24 mouse cellular contexts compared by ENCODE assay signal in the genomic region with DNA sequence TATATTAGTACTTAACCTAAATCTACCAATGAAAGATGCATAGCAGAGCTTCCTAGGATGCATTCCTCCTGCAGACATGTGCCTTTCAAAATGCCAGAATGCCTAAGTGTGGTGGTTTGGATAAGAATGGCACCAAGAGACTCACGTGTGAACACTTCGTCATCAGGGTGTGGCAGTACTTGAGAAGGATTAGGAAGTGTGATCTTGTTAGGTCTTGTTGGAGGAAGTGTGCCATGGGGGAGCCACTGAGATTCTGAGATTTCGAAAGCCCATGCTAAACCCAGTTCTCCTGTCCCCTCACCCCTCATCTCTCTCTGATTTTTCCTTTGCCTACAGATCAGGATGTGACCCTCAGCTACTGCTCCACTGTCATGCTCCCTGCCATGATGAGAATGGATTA. TPM values are rescaled to one million over a fixed set of nuclear protein-coding genes. Genes with fewer than 3 reads are reported as not detected.
DNase-seq lines count a peak whose midpoint lies in the region; ATAC-seq and TF ChIP-seq lines count a peak whose summit lies in the region.
"Had no signal": no experiment of that assay in that cellular context is flagged by ENCODE, and none has a peak within 500 bp of the region (broad histone marks: within the 10 kb centered on the region; RNA-seq: fewer than 3 reads in every experiment).

No protein-coding gene starts in this region.

- no peaks in the 10 kb centered on the region for H3K9me3 ChIP-seq in forebrain, embryonic 12.5 days
- H3K9me3 ChIP-seq: forebrain, embryonic 10.5 days; hindbrain, embryonic 15.5 days; limb, embryonic 10.5 days; midbrain, embryonic 10.5 days had no signal

- H3K4me2 ChIP-seq in forebrain, embryonic 12.5 days: no peak overlapping the region
- H3K4me2 ChIP-seq: heart, embryonic 11.5 days; hindbrain, embryonic 15.5 days; liver, embryonic 11.5 days had no signal

- 87% methylated on average over 3 of the region's 3 CpGs for WGBS in forebrain, embryonic 12.5 days

- peak; percentile 76 for ATAC-seq in megakaryocyte, adult 5-6 weeks (ENCODE audit: poor library complexity, severe bottlenecking)
- no peak for ATAC-seq in forebrain, embryonic 12.5 days (ENCODE audit: low FRiP score)
- ATAC-seq: intestine, postnatal 0 days; liver, postnatal 0 days had no signal

- H3K9ac ChIP-seq in forebrain, embryonic 12.5 days: no peak overlapping the region
- H3K9ac ChIP-seq: hindbrain, embryonic 15.5 days; liver, postnatal 0 days had no signal

- H3K36me3 ChIP-seq in splenic B cell, adult 2 months (ENCODE audit: control insufficient read depth, insufficient read depth, low read length, poor library complexity, severe bottlenecking): no peaks in the 10 kb centered on the region
- peaks cover 53% of the 10 kb centered on the region for H3K36me3 ChIP-seq in forebrain, embryonic 12.5 days (replicated peaks)
- H3K36me3 ChIP-seq: hindbrain, embryonic 15.5 days had no signal

- H3K27ac ChIP-seq in gastrocnemius, adult 2 months: 0 out of 2 replicates have a peak overlapping the region, but pooled peaks have one; percentile 0
- no peak overlapping the region for H3K27ac ChIP-seq in forebrain, embryonic 12.5 days
- H3K27ac ChIP-seq: forebrain, embryonic 10.5 days; hindbrain, embryonic 15.5 days; limb, embryonic 10.5 days; midbrain, embryonic 10.5 days had no signal

- no peak for TF ChIP-seq CTCF in gastrocnemius, adult 2 months (IDR thresholded peaks at IDR 0.05)

- H3K4me1 ChIP-seq in forebrain, embryonic 12.5 days: peaks cover 5% of the 10 kb centered on the region
- H3K4me1 ChIP-seq: forebrain, embryonic 10.5 days; limb, embryonic 10.5 days had no signal

- intact Hi-C loops in gastrocnemius, adult 2 months (cut with DNase I): no loop called here

- no peak overlapping the region for H3K4me3 ChIP-seq in gastrocnemius, adult 2 months
- H3K4me3 ChIP-seq in forebrain, embryonic 12.5 days (replicated peaks): no peak overlapping the region
- H3K4me3 ChIP-seq: forebrain, embryonic 10.5 days; hindbrain, embryonic 15.5 days; limb, embryonic 10.5 days; midbrain, embryonic 10.5 days had no signal

- no peak for DNase-seq in gastrocnemius, adult 2 months
- DNase-seq in gastrocnemius, adult 8-10 months (ENCODE audit: low spot score in 2 of 2): no peak
- peak; percentile 56 for DNase-seq in lung, postnatal 36 days
- no peak for DNase-seq in lung, postnatal 10 days
- peak; percentile 32 for DNase-seq in splenic B cell, adult 2 months (ENCODE audit: low read depth, low spot score)
- DNase-seq in kidney, adult 8-10 months: no peak
- DNase-seq: adrenal gland, postnatal 36 days; cerebellum, adult 11-12 months; cerebellum, postnatal 14 days; kidney, postnatal 4 days; liver, postnatal 0 days; lung, postnatal 14 days; retina, postnatal 1 day; right cerebral cortex, postnatal 25 days; thymus, adult 18-20 months had no signal

- no peaks in the 10 kb centered on the region for H3K27me3 ChIP-seq in splenic B cell, adult 2 months (ENCODE audit: control insufficient read depth, insufficient read depth, low read length, poor library complexity, severe bottlenecking)
- no peaks in the 10 kb centered on the region for H3K27me3 ChIP-seq in forebrain, embryonic 12.5 days
- H3K27me3 ChIP-seq: hindbrain, embryonic 15.5 days had no signal

RNA-seq across cellular contexts. Expression of a gene that starts 58.2 kb away (rescaled TPM):
- total RNA-seq in gastrocnemius, adult 2 months (2021): 10 to 100 TPM; 14.4 to 19.6 TPM
- total RNA-seq in gastrocnemius, adult 8-10 months (2022): 10 to 100 TPM; 13.2 to 20.5 (median 17.6) TPM
- 70.3 and 73.9 TPM in 2 replicates for total RNA-seq in megakaryocyte, adult 5-6 weeks (2015)
- 92.6 and 94.5 TPM in 2 replicates for total RNA-seq in megakaryocyte, adult 5-6 weeks (2017)
- 228 and 237 TPM in 2 replicates for polyA plus RNA-seq in forebrain, embryonic 12.5 days (2016; fragmentation: Nextera tagmentation; extraction: Ambion mirVana)

Comparison
In these comparisons a context has a peak if more than half of its experiments do, and no peak if none do; other contexts are left out.
1. DNase-seq: peak in lung, postnatal 36 days (single experiment) and splenic B cell, adult 2 months (single experiment); none in gastrocnemius, adult 2 months (single experiment), gastrocnemius, adult 8-10 months (0 of 2), lung, postnatal 10 days (single experiment) and kidney, adult 8-10 months (0 of 2).